Mouse (Mus musculus) liver, embryonic 11.5 days (tissue): ENCODE data around the gene Fxyd3. TPM values are rescaled to one million over a fixed set of nuclear protein-coding genes. Genes with fewer than 3 reads are reported as not detected.

ENCODE experiments used
- ATAC-seq: fragments of 200-750 bp; cut with Nextera tagmentation; replicated peaks from 2 replicates; pipeline ENCODE4 v1.8.0; 2017; ENCODE audit warnings: moderate number of reproducible peaks, mild to moderate bottlenecking, moderate TSS enrichment, moderate library complexity; ENCODE audit not compliant: low FRiP score
- DNase-seq: peaks from one replicate; pipeline ENCODE4 v3.0.0-alpha.2; 2017; ENCODE audit warnings: low spot score
- H3K27ac ChIP-seq: fragments of 300-500 bp; sonication (generic); 2 replicates; pipeline ENCODE4 v1.5.1; 2014; ENCODE audit warnings: mild to moderate bottlenecking, low read depth, low read length, control low read depth
- H3K27me3 ChIP-seq: fragments of 300-500 bp; sonication (generic); replicated peaks from 2 replicates; pipeline ENCODE4 v1.6.1; 2014; ENCODE audit warnings: low read length, mixed read lengths; ENCODE audit not compliant: control insufficient read depth, insufficient read depth
- H3K36me3 ChIP-seq: fragments of 300-500 bp; sonication (generic); 2 replicates; pipeline ENCODE4 v1.6.1; 2014; ENCODE audit warnings: mild to moderate bottlenecking, low read length, moderate library complexity, mixed read lengths; ENCODE audit not compliant: control insufficient read depth, insufficient read depth
- H3K4me1 ChIP-seq: fragments of 300-500 bp; sonication (generic); replicated peaks from 2 replicates; pipeline ENCODE4 v1.6.1; 2014; ENCODE audit warnings: low read length, mixed read lengths; ENCODE audit not compliant: control insufficient read depth, insufficient read depth
- H3K4me2 ChIP-seq: fragments of 300-500 bp; sonication (generic); 2 replicates; pipeline ENCODE4 v1.6.1; 2014; ENCODE audit warnings: mild to moderate bottlenecking, control low read depth, moderate library complexity
- H3K4me3 ChIP-seq: fragments of 300-500 bp; sonication (generic); 2 replicates; pipeline ENCODE4 v1.5.1; 2014; ENCODE audit warnings: low read depth, low read length, control low read depth
- H3K9ac ChIP-seq: fragments of 300-500 bp; sonication (generic); 2 replicates; pipeline ENCODE4 v1.6.1; 2014; ENCODE audit warnings: low read depth, low read length, control low read depth
- H3K9me3 ChIP-seq: fragments of 300-500 bp; sonication (generic); 2 replicates; pipeline ENCODE4 v1.6.1; 2016; ENCODE audit warnings: low read length, inconsistent platforms, mixed read lengths; ENCODE audit not compliant: control insufficient read depth
- WGBS: fragments of 180-500 bp; shearing (Covaris S2); extraction: QIAGEN DNeasy Blood & Tissue Kit; methylation state at CpG from one replicate; pipeline ENCODE4 v1.1.7; 2014; 5-methylcytosine and 5-hydroxymethylcytosine counted together
- polyA plus RNA-seq: library from polyadenylated mRNA; unstranded; fragments of >200 nt; fragmentation: Nextera tagmentation; extraction: Ambion mirVana; gene quantifications from 2 replicates; pipeline ENCODE4 v1.2.1, GENCODE M21; 2014

Fxyd3 gene
- 1.2 and 1.7 TPM in 2 replicates for polyA plus RNA-seq

DNA sequence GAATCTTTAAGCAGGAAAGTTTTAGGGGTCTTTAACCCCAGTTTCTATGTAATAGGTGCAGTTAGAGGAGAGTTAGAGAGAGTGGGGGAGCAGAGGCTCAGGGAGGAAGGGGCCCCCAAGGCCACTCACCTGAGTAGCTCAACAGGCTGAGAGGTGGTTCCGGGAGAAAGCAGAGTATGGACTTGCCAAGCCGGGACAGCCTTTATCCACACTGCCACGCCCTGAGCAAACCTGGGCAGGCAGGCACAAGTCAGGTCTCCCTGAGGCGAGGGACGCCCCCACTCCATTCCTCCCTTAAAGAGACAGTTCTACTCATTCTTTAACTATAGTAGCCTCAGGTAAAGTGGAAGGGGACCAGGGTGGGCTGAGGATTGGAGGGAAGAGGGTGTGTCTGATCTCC lies at the start of gene Fxyd3:
Gene Fxyd3 (minus strand): TSS at position 213 of the 400 bp plus-strand sequence.
- Histone ChIP-seq H3K4me3 (no peak within 1 kb of the TSS), H3K27me3 (no peaks in the 10 kb centered on the region; the same call in 1 of the 2 replicates), H3K36me3 (no peaks in the 10 kb centered on the region), H3K9me3 (no peaks in the 10 kb centered on the region), H3K4me2 (no peak within 1 kb of the TSS), H3K4me1 (no peaks in the 10 kb centered on the region), H3K27ac (no peak within 1 kb of the TSS), H3K9ac (no peak within 1 kb of the TSS)
- no peak for DNase-seq
- ATAC-seq = no peak
- WGBS = 38% methylated on average over 5 of the region's 5 CpGs

DNA sequence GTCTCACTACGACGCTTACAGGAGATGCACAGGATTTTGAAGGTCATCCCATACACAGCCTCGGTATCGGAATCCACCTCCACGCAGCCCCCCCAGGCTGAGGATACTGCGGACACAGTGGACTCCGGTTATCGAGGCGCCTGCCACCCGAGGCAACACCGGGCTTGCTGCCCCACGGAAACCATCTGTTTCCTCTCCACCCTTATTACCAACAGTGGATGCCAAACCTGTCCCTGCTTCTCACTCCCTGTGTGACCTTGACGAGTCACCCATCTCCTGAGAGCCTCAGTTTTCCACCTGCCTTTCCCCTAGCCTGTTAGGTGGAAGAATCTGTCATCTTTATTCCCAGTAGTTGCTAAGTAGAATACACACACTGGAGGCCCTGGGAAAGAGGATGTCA lies 48.6 kb upstream of the Fxyd3 start:
- ATAC-seq = no peak
- Histone ChIP-seq H3K4me1 (peaks cover 8% of the 10 kb centered on the region; the same call in 1 of the 2 replicates), H3K9ac (no peak overlapping the region), H3K27me3 (peaks cover 43% of the 10 kb centered on the region), H3K36me3 (peaks cover 6% of the 10 kb centered on the region), H3K27ac (no peak overlapping the region), H3K4me3 (no peak overlapping the region), H3K4me2 (no peak overlapping the region), H3K9me3 (no peaks in the 10 kb centered on the region)
- 62% methylated on average over 13 of the region's 13 CpGs for WGBS
- no peak for DNase-seq

GRCm38 (mm10) chr7:31124381-31124780 lies 47.9 kb upstream of the Fxyd3 start:
- H3K27ac ChIP-seq = no peak overlapping the region
- H3K9ac ChIP-seq = no peak overlapping the region
- WGBS = 77% methylated on average over 5 of the region's 5 CpGs
- no peaks in the 10 kb centered on the region for H3K9me3 ChIP-seq
- DNase-seq = no peak
- no peak for ATAC-seq
- peaks cover 43% of the 10 kb centered on the region for H3K27me3 ChIP-seq
- H3K4me1 ChIP-seq = peaks cover 8% of the 10 kb centered on the region; the same call in 1 of the 2 replicates
- no peak overlapping the region for H3K4me3 ChIP-seq
- no peaks in the 10 kb centered on the region; the same call in 1 of the 2 replicates for H3K36me3 ChIP-seq
- no peak overlapping the region for H3K4me2 ChIP-seq

DNA sequence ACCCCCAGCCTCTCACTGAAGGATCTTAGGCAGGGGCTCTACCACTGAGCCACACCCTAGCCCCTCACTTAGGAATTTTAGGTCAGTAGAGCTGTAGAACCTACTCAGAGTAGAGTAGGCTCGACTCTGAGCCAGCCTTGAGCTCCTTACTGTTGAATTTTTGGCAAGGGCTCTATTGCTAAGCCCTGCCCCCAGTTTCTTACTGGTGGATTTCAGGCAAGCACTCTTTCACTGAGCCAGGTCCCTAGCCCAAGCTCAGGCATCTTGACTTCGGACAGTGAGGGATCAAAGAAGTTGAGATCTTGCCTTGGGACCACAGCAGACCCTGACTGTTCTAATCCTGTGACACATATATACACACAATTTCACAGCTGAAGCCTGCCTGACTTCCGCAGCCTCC lies 47.2 kb upstream of the Fxyd3 start:
- no peaks in the 10 kb centered on the region for H3K9me3 ChIP-seq
- WGBS = 75% methylated on average over 3 of the region's 3 CpGs
- no peak overlapping the region for H3K4me3 ChIP-seq
- DNase-seq (no peak), ATAC-seq (no peak)
- H3K36me3 ChIP-seq = no peaks in the 10 kb centered on the region
- no peak overlapping the region for H3K27ac ChIP-seq
- no peak overlapping the region for H3K9ac ChIP-seq
- H3K4me2 ChIP-seq = no peak overlapping the region
- H3K4me1 ChIP-seq = peaks cover 8% of the 10 kb centered on the region; the same call in 1 of the 2 replicates
- peaks cover 43% of the 10 kb centered on the region for H3K27me3 ChIP-seq

DNA sequence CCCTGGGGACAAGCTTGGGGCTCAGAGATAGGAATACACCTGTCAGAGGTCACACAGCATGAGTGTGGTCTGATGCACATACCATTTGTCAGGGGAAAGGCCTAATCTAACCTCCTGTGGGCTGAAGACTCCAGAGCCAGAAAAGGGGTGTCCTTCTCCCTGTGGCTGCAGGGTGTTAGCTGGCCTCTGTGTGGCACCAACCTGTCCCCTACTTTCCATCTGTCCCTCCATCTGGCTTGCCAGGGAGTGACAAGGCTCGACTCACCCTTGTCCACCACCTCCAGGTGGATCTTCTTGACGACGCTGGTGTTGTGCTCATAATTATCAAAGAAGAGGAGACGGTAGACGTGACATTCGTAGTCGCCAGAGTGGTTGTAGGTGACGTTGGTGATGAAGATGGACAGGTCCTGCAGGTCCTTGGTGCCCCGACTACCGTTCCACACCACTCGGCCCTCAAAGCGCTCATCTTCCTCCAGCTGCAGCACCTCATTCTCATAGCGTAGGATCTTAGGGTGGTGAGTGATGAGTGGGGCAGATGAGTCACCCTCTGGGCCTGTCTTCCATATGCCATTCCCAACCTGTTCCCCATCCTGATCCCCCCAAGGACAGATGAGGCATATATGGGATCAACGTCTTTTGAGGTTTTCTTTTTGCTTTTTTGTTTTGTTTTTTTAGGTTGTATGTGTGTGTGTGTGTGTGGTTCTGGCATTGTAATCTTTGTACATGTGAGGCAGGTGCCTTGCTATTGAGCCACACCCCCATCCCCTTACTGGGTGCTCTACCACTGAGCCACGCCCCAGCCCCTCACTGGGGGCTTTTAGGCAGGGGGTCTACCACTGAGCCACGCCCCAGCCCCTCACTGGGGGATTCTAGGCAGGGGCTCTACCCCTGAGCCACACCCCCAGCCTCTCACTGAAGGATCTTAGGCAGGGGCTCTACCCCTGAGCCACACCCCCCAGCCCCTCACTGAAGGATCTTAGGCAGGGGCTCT lies 46.4 kb upstream of the Fxyd3 start:
- ATAC-seq (no peak), DNase-seq (no peak)
- no peak overlapping the region for H3K27ac ChIP-seq
- H3K4me1 ChIP-seq = peaks cover 8% of the 10 kb centered on the region; the same call in 1 of the 2 replicates
- no peak overlapping the region for H3K4me2 ChIP-seq
- no peak overlapping the region for H3K9ac ChIP-seq
- 82% methylated on average over 16 of the region's 16 CpGs for WGBS
- no peaks in the 10 kb centered on the region for H3K36me3 ChIP-seq
- no peaks in the 10 kb centered on the region for H3K9me3 ChIP-seq
- H3K4me3 ChIP-seq = no peak overlapping the region
- peaks cover 37% of the 10 kb centered on the region for H3K27me3 ChIP-seq

- no peak overlapping the region for H3K27ac ChIP-seq
- H3K4me3 ChIP-seq = no peak overlapping the region
- H3K36me3 ChIP-seq = no peaks in the 10 kb centered on the region
- H3K9ac ChIP-seq = no peak overlapping the region
- no peak overlapping the region for H3K4me2 ChIP-seq
- H3K9me3 ChIP-seq = no peaks in the 10 kb centered on the region
- H3K27me3 ChIP-seq = peaks cover 3% of the 10 kb centered on the region
- 74% methylated on average over 5 of the region's 5 CpGs for WGBS
- ATAC-seq = no peak
- no peak for DNase-seq
- peaks cover 15% of the 10 kb centered on the region for H3K4me1 ChIP-seq
These were observed 43.1 kb upstream of the Fxyd3 start for GRCm38 (mm10) chr7:31119556-31119955.

- Histone ChIP-seq H3K9ac (no peak overlapping the region), H3K4me1 (peaks cover 15% of the 10 kb centered on the region), H3K36me3 (no peaks in the 10 kb centered on the region), H3K4me2 (no peak overlapping the region), H3K4me3 (no peak overlapping the region), H3K27me3 (no peaks in the 10 kb centered on the region), H3K27ac (no peak overlapping the region), H3K9me3 (no peaks in the 10 kb centered on the region)
- DNase-seq = no peak
- ATAC-seq = no peak
- WGBS = 80% methylated on average over 7 of the region's 7 CpGs
These were observed 42.0 kb upstream of the Fxyd3 start for GRCm38 (mm10) chr7:31118486-31118885.

DNA sequence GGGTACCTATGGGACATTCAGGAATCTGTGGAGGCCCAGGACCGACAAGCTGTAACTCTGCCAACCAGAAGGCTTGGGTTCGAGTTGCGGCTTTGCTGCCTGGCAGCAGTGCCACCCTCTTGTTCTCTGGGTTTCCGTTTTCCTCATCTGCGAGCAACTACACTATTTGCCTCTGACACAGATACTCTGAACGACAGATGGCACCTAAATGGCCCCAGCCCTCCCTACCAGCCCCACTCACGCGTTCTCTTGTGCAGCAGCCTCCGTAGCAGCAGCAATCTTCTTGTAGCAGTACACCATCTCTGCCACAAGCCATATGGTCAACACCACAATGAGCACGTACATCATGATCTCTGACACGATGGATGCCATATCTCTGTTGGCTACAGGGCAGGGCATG lies 41.0 kb upstream of the Fxyd3 start:
- Histone ChIP-seq H3K9ac (no peak overlapping the region), H3K27ac (no peak overlapping the region), H3K4me1 (peaks cover 22% of the 10 kb centered on the region), H3K27me3 (no peaks in the 10 kb centered on the region), H3K4me2 (no peak overlapping the region; the same call in 1 of the 2 replicates), H3K4me3 (no peak overlapping the region), H3K9me3 (no peaks in the 10 kb centered on the region), H3K36me3 (no peaks in the 10 kb centered on the region)
- DNase-seq (no peak), ATAC-seq (no peak)
- 85% methylated on average over 11 of the region's 11 CpGs for WGBS
